Mouse (Mus musculus) gastrocnemius, postnatal 4 days (tissue): ENCODE measurements around the gene Tm4sf19. TPM values are rescaled to one million over a fixed set of nuclear protein-coding genes. Genes with fewer than 3 reads are reported as not detected.
"Not testable (repeated sequence)": the region's sequence is repeated elsewhere in the genome, so short reads cannot be mapped to it uniquely, and the experiment has no call there.

Source experiments
- DNase-seq, 2 experiments: peaks; one replicate each; pipeline ENCODE4 v3.0.0; 2021 to 2022; ENCODE audit warnings: low spot score in 2 of 2, mixed read lengths in 2 of 2
- total RNA-seq, 2 experiments: library from RNA; stranded (reverse); gene quantifications; 2 replicates each; pipeline ENCODE4 v1.2.3; 2021

The Tm4sf19 gene
- total RNA-seq, 2 experiments from 2014 or later = not detected

GRCm38 (mm10) chr16:32427506-32427905, 27.2 kb downstream of the Tm4sf19 start:
- DNase-seq = no peak

GRCm38 (mm10) chr16:32430474-32431046, 30.3 kb downstream of the Tm4sf19 start, which contains the start of gene Pcyt1a:
Gene Pcyt1a, plus strand, starts transcription at chr16:32430921.
- DNase-seq = peak; percentile 82 to 92

- DNase-seq = peak in 1 of 2 experiments; percentile 34
Observed at GRCm38 (mm10) chr16:32431047-32431591, 30.8 kb downstream of the Tm4sf19 start.

- DNase-seq = no peak
Observed at GRCm38 (mm10) chr16:32431926-32432325, 31.6 kb downstream of the Tm4sf19 start.

GRCm38 (mm10) chr16:32433138-32433537, 32.8 kb downstream of the Tm4sf19 start:
- no peak for DNase-seq

- DNase-seq = no peak
Observed at GRCm38 (mm10) chr16:32434066-32434465, 33.8 kb downstream of the Tm4sf19 start.

GRCm38 (mm10) chr16:32434691-32435090, 34.4 kb downstream of the Tm4sf19 start:
- no peak for DNase-seq

- DNase-seq = no peak
Observed at GRCm38 (mm10) chr16:32436657-32437056, 36.4 kb downstream of the Tm4sf19 start.

GRCm38 (mm10) chr16:32437266-32437665, 37.0 kb downstream of the Tm4sf19 start:
- DNase-seq = no peak

GRCm38 (mm10) chr16:32441432-32441831, 41.1 kb downstream of the Tm4sf19 start:
- no peak for DNase-seq

GRCm38 (mm10) chr16:32444615-32445014, 44.3 kb downstream of the Tm4sf19 start:
- not testable (repeated sequence) for DNase-seq

- DNase-seq = no peak
Observed at GRCm38 (mm10) chr16:32445558-32445957, 45.3 kb downstream of the Tm4sf19 start.

- no peak for DNase-seq
Observed at GRCm38 (mm10) chr16:32446563-32447138, 46.3 kb downstream of the Tm4sf19 start.

- DNase-seq = no peak
Observed at GRCm38 (mm10) chr16:32449665-32450064, 49.4 kb downstream of the Tm4sf19 start.

- DNase-seq = no peak
Observed at GRCm38 (mm10) chr16:32450133-32450532, 49.8 kb downstream of the Tm4sf19 start.

GRCm38 (mm10) chr16:32453102-32453501, 52.8 kb downstream of the Tm4sf19 start:
- no peak for DNase-seq

- no peak for DNase-seq
Observed at GRCm38 (mm10) chr16:32454646-32455045, 54.3 kb downstream of the Tm4sf19 start.

GRCm38 (mm10) chr16:32456086-32456485, 55.8 kb downstream of the Tm4sf19 start:
- DNase-seq = no peak

GRCm38 (mm10) chr16:32456761-32457160, 56.5 kb downstream of the Tm4sf19 start:
- DNase-seq = no peak
